Mouse (Mus musculus) liver, embryonic 15.5 days (tissue): Measurements from ENCODE around the gene Naglu. TPM values are rescaled to one million over a fixed set of nuclear protein-coding genes. Genes with fewer than 3 reads are reported as not detected.

Source experiments
- ATAC-seq: fragments of 200-750 bp; cut with Nextera tagmentation; 2 replicates; pipeline ENCODE4 v1.8.0; 2017; ENCODE audit warnings: moderate number of reproducible peaks, mild to moderate bottlenecking, moderate library complexity; ENCODE audit not compliant: insufficient read depth
- H3K27ac ChIP-seq: fragments of 300-500 bp; sonication (generic); replicated peaks from 2 replicates; pipeline ENCODE4 v1.5.1; 2015; ENCODE audit warnings: mild to moderate bottlenecking, inconsistent platforms
- H3K27me3 ChIP-seq: fragments of 300-500 bp; sonication (generic); 2 replicates; pipeline ENCODE4 v1.6.1; 2015; ENCODE audit warnings: mild to moderate bottlenecking, inconsistent platforms
- H3K36me3 ChIP-seq: fragments of 300-500 bp; sonication (generic); replicated peaks from 2 replicates; pipeline ENCODE4 v1.6.1; 2015; ENCODE audit warnings: moderate library complexity, mild to moderate bottlenecking, inconsistent platforms
- H3K4me1 ChIP-seq: fragments of 300-500 bp; sonication (generic); replicated peaks from 2 replicates; pipeline ENCODE4 v1.6.1; 2015; ENCODE audit warnings: inconsistent platforms
- H3K4me2 ChIP-seq: fragments of 300-500 bp; sonication (generic); 2 replicates; pipeline ENCODE4 v1.6.1; 2015; ENCODE audit warnings: moderate library complexity, mild to moderate bottlenecking, inconsistent platforms
- H3K4me3 ChIP-seq: fragments of 300-500 bp; sonication (generic); replicated peaks from 2 replicates; pipeline ENCODE4 v1.5.1; 2015; ENCODE audit warnings: mild to moderate bottlenecking, inconsistent platforms
- H3K9ac ChIP-seq: fragments of 300-500 bp; sonication (generic); 2 replicates; pipeline ENCODE4 v1.6.1; 2015; ENCODE audit warnings: moderate library complexity, mild to moderate bottlenecking, inconsistent platforms
- H3K9me3 ChIP-seq: fragments of 300-500 bp; sonication (generic); replicated peaks from 2 replicates; pipeline ENCODE4 v1.6.1; 2016; ENCODE audit warnings: inconsistent platforms
- WGBS: fragments of 180-500 bp; shearing (Covaris S2); methylation state at CpG from one replicate; pipeline ENCODE4 v1.1.7; 2015; ENCODE audit warnings: mixed read lengths; ENCODE audit not compliant: insufficient replicate concordance; 5-methylcytosine and 5-hydroxymethylcytosine counted together
- polyA plus RNA-seq: library from polyadenylated mRNA; unstranded; fragments of >200 nt; fragmentation: Nextera tagmentation; extraction: Ambion mirVana; gene quantifications from 2 replicates; pipeline ENCODE4 v1.2.1, GENCODE M21; 2015

The Naglu gene
- polyA plus RNA-seq, 1 experiment from 2014 or later = 7.1 TPM

DNA sequence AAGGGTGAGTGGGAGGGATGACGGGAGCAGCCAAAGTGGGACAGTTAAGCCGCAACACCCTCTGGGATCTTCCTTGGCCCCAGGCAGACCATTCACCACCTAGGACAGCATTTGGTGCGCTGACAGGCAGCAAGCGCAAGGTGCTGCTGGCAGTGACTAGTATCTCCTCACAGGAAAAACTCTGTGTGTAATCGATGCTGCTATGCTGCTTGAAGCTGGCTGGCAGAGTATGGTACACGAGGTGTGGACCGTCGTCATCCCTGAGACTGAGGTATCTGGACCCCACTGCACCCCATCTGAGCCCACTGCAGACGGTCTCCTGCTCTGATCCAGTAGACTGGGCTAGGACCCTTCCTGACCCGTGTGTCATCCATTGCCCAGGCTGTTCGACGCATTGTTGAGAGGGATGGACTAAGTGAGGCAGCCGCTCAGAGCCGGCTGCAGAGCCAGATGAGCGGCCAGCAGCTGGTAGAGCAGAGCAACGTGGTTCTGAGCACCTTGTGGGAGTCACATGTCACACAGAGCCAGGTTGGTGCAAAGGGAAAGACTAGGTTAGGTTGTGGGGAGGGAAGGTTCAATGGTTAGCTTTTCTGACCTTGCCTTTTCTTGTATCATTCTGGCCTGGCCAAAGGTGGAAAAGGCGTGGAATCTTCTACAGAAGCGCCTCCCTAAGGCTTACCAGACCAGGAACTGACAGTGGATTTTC lies 16.0 kb downstream of the Naglu start:
- Histone ChIP-seq H3K36me3 (peaks cover 35% of the 10 kb centered on the region), H3K4me2 (peak overlapping the region; percentile 92), H3K27me3 (peaks cover 12% of the 10 kb centered on the region), H3K4me1 (peaks cover 70% of the 10 kb centered on the region), H3K9me3 (no peaks in the 10 kb centered on the region), H3K27ac (peak overlapping the region; percentile 84), H3K4me3 (no peak overlapping the region), H3K9ac (peak overlapping the region; percentile 78; the same call in 1 of the 2 replicates)
- ATAC-seq = no peak
- WGBS = 86% methylated on average over 18 of the region's 18 CpGs

DNA sequence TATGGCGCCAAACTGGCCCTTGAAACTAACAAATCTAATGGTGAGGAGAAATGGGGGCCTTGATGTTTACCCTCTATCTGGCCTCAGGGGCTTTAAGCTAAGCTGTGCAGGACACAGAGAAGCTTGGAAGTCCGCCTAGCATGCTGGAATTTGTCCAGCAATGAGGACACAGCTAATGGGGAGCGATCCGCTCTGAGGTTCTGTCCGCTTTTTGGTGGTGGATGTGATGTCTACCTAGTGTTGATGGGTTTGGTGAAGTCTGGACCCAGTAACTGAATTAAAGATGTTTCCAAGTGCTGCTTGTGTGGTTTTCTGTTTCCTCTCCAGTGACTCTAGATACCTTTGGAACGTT lies 16.5 kb downstream of the Naglu start:
- Histone ChIP-seq H3K27me3 (peaks cover 7% of the 10 kb centered on the region), H3K9ac (peak overlapping the region; percentile 78), H3K4me2 (peak overlapping the region; percentile 92), H3K36me3 (peaks cover 40% of the 10 kb centered on the region), H3K4me3 (peak overlapping the region; percentile 74), H3K4me1 (peaks cover 67% of the 10 kb centered on the region), H3K9me3 (no peaks in the 10 kb centered on the region), H3K27ac (peak overlapping the region; percentile 84)
- WGBS = 80% methylated on average over 6 of the region's 6 CpGs
- no peak for ATAC-seq

DNA sequence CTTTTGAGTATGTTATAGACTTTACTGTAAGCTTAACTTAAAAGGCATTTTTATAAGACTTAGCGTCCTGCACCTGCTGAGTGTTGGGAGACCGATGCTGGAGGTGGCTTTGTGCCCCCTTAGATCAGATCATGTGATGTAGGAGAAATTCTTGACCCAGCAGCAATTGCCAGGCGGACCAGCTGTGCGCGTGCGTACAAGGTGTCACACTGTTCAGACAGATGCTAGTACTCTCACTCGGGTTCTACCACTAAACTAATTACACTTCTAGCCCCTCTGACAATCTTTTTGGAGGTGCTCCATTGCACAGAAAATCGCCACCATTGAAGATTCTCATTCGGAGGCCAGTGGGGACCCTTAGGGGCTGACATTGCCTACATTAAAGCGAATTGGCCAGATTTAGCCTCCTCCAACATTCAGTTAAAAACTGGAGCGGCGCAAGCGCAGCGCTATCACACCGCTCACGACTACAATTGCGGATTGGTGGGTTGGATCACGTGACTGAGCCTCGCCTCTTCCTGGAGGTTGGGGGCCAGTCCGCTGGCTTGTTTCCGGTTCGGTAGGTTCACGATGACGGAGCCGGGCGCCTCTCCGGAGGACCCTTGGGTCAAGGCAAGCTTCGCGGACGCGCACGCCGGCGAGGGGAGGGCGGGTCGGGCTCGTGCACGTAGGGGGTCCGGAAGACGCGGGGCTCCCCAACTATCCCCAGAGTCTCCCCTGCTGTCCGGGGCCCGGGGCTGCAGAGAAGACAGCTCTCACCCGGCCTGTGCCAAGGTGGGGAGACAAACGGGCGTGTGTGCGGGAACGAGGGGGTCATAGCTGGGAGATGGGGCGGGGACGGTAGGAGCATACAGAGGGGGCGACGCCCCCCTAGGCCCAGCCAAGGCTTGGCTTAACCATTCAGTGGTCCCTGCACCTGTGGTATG lies 17.2 kb downstream of the Naglu start, which contains the start of gene Mlx:
Gene Mlx (plus strand): TSS at position 522 of the 926 bp plus-strand sequence.
- WGBS = 2% methylated on average over 52 of the region's 52 CpGs
- H3K27me3 ChIP-seq = no peaks in the 10 kb centered on the region

DNA sequence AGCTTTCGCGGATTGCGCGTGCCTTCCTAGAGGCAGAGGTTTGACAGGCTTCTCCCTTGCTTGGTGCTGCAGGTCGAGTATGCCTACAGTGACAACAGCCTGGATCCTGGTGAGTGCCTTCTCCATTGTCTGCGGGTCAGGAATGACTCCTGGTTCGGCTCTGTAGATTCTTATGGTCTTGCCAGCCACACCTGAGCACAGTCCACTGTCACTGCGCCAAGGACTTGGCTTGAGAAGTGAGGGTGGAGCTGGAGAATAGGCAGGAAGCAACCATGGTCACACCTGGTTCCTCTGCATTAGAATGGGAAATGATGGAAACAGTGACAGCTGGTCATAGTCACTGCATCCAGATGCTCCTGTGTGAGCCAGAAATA lies 17.9 kb downstream of the Naglu start:
- WGBS = 11% methylated on average over 8 of the region's 8 CpGs
- Histone ChIP-seq H3K9me3 (no peaks in the 10 kb centered on the region), H3K4me1 (peaks cover 54% of the 10 kb centered on the region), H3K4me3 (peak overlapping the region; percentile 74), H3K36me3 (peaks cover 54% of the 10 kb centered on the region), H3K9ac (peak overlapping the region; percentile 78), H3K27ac (peak overlapping the region; percentile 84), H3K4me2 (peak overlapping the region; percentile 92), H3K27me3 (no peaks in the 10 kb centered on the region)
- no peak for ATAC-seq

More for the DNA sequence above, 17.2 kb downstream of the Naglu start, which contains the start of gene Mlx:
- Histone ChIP-seq H3K4me3 (peak within 1 kb of the TSS; percentile 74), H3K9me3 (no peaks in the 10 kb centered on the region), H3K9ac (peak within 1 kb of the TSS; percentile 78), H3K4me2 (peak within 1 kb of the TSS; percentile 92), H3K4me1 (peaks cover 60% of the 10 kb centered on the region), H3K36me3 (peaks cover 48% of the 10 kb centered on the region), H3K27ac (peak within 1 kb of the TSS; percentile 84)
- ATAC-seq = peak; percentile 75

DNA sequence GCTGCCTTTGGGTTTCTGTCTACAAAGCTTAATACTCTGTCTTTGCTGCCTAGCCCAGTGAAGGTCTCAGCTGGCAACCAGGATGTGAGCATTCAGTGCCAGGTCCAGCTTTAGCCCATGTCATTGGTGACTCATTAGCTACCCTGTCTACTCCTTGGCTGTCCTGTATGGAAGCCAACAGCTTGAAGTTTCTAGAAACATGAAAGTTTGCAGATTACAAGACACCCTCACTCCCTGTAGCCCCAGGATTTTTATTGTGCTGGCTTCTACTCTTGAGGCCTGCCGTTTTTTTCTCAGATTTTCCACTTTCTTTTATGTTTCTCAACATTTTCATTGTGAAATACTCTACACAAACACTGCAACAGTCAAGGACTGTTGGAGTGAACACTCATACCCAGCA lies 20.1 kb downstream of the Naglu start:
- 74% methylated on average over 1 of the region's 1 CpGs for WGBS
- Histone ChIP-seq H3K36me3 (peaks cover 64% of the 10 kb centered on the region), H3K27ac (no peak overlapping the region), H3K4me2 (no peak overlapping the region), H3K4me1 (peaks cover 48% of the 10 kb centered on the region), H3K9me3 (no peaks in the 10 kb centered on the region), H3K27me3 (no peaks in the 10 kb centered on the region), H3K4me3 (no peak overlapping the region), H3K9ac (no peak overlapping the region)
- no peak for ATAC-seq

DNA sequence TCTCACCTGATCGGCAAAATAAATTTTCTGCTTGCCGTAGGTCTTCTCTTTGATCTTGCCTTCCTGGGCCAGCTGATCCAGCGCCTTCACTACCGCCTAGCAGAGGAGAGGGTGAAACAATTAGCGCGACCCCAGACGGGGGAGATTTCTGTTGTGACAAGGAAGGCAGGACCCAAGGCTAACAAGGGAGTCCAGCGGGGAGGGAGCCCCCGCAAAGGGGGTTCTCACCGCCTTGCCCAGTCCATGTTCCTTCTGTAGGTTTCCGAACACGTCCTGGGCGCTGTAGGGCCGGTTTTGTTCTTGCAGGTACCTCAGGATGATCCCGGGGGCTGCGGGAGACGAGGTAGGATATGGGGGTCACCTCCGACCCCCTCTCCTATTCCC lies 25.1 kb downstream of the Naglu start:
- no peaks in the 10 kb centered on the region for H3K9me3 ChIP-seq
- H3K4me2 ChIP-seq = peak overlapping the region; percentile 97
- peaks cover 72% of the 10 kb centered on the region for H3K36me3 ChIP-seq
- H3K27ac ChIP-seq = peak overlapping the region; percentile 96
- WGBS = under 1% methylated on average over 18 of the region's 18 CpGs
- peak overlapping the region; percentile 88 for H3K9ac ChIP-seq
- H3K4me3 ChIP-seq = peak overlapping the region; percentile 79
- 0 out of 2 replicates have a peak, but pooled peaks have one; percentile 1 for ATAC-seq
- peaks cover 28% of the 10 kb centered on the region for H3K4me1 ChIP-seq
- H3K27me3 ChIP-seq = no peaks in the 10 kb centered on the region

DNA sequence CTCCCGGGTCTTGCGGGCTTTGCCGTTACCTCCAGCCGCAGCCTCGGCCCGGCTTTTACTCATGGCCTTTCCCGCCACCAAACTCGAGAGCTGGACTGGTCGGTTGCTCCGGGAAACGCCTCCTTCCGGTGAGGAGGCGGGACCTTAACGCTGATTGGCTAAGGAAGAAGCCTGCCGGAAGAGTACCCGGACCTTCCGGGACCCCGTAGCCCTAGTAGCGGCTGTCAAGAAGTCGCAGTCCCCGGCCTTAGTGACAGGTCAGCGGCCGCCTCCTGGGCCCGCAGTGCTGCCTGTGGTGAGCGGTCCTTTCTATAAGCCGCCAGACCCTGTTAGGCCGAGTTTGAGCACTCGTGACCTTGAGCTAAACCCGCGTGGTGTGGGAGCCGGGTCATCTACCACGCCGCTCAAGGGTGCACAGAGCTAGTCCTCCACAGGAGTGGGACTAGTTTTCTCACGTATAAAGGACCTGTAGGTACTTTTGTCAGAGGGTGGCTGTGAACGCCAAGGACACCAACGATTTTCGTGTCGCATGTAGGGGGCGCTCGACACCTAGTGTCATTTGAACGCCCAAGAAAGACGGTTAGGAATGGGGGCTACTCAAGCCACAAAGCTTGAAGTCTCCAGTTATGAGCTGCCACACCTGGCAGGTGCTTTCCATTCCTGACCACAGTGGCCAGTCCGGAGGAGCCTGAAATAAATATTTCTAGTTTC lies 25.7 kb downstream of the Naglu start, which contains the start of gene Psmc3ip:
Gene Psmc3ip (minus strand): TSS at position 123 of the 711 bp plus-strand sequence.
- Histone ChIP-seq H3K4me1 (peaks cover 28% of the 10 kb centered on the region), H3K4me3 (peak within 1 kb of the TSS; percentile 79), H3K9me3 (no peaks in the 10 kb centered on the region), H3K4me2 (peak within 1 kb of the TSS; percentile 97), H3K9ac (peak within 1 kb of the TSS; percentile 88), H3K36me3 (peaks cover 72% of the 10 kb centered on the region), H3K27me3 (no peaks in the 10 kb centered on the region), H3K27ac (peak within 1 kb of the TSS; percentile 96)
- WGBS = under 1% methylated on average over 43 of the region's 43 CpGs
- peak; percentile 97 for ATAC-seq

DNA sequence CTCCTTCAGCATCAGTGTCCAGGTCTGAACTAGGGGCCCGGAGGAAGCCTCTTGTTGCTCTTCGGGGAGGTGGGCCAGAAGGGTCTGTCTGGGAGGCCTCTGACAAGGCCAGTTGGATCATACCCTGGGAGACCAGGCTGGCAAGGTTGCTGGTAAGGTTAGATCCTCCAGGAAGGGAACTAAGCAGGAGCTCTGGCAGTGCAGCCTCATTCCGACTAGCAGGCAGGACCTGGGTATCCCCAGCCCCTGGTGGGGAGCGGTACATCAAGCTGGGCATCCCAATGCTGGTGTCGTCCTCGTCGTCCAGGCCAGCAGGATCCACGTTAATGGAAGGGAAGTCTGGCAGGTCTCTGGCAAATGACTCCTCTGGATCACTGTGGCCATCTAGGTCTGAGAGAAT lies 28.4 kb downstream of the Naglu start:
- H3K9me3 ChIP-seq = no peaks in the 10 kb centered on the region
- no peak overlapping the region for H3K27ac ChIP-seq
- no peaks in the 10 kb centered on the region for H3K27me3 ChIP-seq
- H3K4me3 ChIP-seq = no peak overlapping the region
- H3K36me3 ChIP-seq = peaks cover 72% of the 10 kb centered on the region
- H3K4me2 ChIP-seq = no peak overlapping the region
- peaks cover 28% of the 10 kb centered on the region for H3K4me1 ChIP-seq
- 90% methylated on average over 8 of the region's 8 CpGs for WGBS
- ATAC-seq = no peak
- H3K9ac ChIP-seq = no peak overlapping the region

DNA sequence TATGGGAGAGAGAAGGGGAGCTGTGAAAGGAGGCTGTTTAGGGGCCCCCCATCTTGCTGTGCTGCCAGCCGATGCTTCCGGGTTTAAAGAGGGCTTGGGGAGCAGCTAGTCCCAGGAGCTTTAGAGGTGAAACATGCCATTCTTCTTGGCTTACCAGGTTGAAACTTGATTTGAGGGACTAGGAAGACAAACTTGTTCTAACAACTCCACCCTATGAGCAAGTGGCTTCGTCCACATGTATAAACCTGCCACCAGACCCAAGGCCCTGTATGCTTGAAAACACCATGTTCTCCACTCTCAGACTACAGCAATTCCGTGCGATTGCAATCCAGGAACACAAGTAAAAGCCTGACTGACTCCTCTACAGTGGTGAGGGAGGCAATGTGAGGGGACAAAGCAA lies 33.2 kb downstream of the Naglu start:
- 84% methylated on average over 5 of the region's 5 CpGs for WGBS
- H3K36me3 ChIP-seq = peaks cover 90% of the 10 kb centered on the region
- no peak overlapping the region for H3K27ac ChIP-seq

DNA sequence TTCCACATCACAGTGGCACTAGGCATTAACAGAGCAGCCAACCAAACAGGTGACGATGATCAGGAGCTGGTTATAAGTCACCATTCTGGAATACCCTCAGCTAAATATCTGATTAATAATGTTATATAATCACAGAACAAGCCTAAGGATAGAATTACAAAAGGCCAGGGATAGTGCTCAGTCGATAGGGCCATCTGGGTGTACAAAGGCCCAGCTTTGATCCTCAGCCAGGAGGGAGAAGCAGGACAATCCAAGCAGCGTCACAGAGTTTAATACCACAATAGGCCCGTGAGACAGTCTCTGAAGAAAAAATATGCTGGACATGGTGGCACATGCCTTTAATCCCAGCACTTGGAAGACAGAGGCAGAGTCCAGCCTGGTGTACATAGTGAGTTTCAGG lies 39.5 kb downstream of the Naglu start:
- peaks cover 42% of the 10 kb centered on the region for H3K36me3 ChIP-seq
- no peak overlapping the region for H3K4me3 ChIP-seq
- no peak overlapping the region for H3K27ac ChIP-seq
- peaks cover 13% of the 10 kb centered on the region; the same call in 1 of the 2 replicates for H3K4me1 ChIP-seq
- no peaks in the 10 kb centered on the region for H3K9me3 ChIP-seq
- ATAC-seq = no peak
- H3K27me3 ChIP-seq = no peaks in the 10 kb centered on the region
- WGBS = 88% methylated on average over 4 of the region's 4 CpGs
- no peak overlapping the region for H3K9ac ChIP-seq
- H3K4me2 ChIP-seq = no peak overlapping the region

More for the DNA sequence above, 33.2 kb downstream of the Naglu start:
- Histone ChIP-seq H3K4me1 (no peaks in the 10 kb centered on the region), H3K4me2 (no peak overlapping the region), H3K27me3 (no peaks in the 10 kb centered on the region), H3K9me3 (no peaks in the 10 kb centered on the region), H3K9ac (no peak overlapping the region), H3K4me3 (no peak overlapping the region)
- ATAC-seq = no peak
